Mouse (Mus musculus) myocyte (in vitro differentiated cells): Measurements from ENCODE around the gene Prr12. TPM values are rescaled to one million over a fixed set of nuclear protein-coding genes. Genes with fewer than 3 reads are reported as not detected.

Experiments
- H3K27me3 ChIP-seq: one replicate; pipeline ENCODE4 v1.6.1; 2011; ENCODE audit not compliant: control insufficient read depth, insufficient read depth, insufficient read length
- H3K36me3 ChIP-seq: one replicate; pipeline ENCODE4 v1.6.1; 2011; ENCODE audit not compliant: control insufficient read depth, insufficient read depth
- H3K4me2 ChIP-seq: one replicate; pipeline ENCODE4 v1.6.1; 2011; ENCODE audit warnings: low read depth, control low read depth
- H3K4me3 ChIP-seq: one replicate; pipeline ENCODE4 v1.5.1; 2011; ENCODE audit warnings: mild to moderate bottlenecking, control low read depth, moderate library complexity
- H3K79me2 ChIP-seq: one replicate; pipeline ENCODE4 v1.6.1; 2011; ENCODE audit not compliant: control insufficient read depth, insufficient read depth
- H3ac ChIP-seq: one replicate; pipeline ENCODE4 v1.6.1; 2011; ENCODE audit not compliant: control insufficient read depth, insufficient read length
- CEBPB ChIP-seq: IDR thresholded peaks from 2 replicates; pipeline ENCODE4 v1.6.1; 2011; ENCODE audit warnings: mild to moderate bottlenecking, moderate library complexity; ENCODE audit not compliant: poor library complexity, insufficient read depth, severe bottlenecking
- E2F4 ChIP-seq: IDR thresholded peaks from one replicate; pipeline ENCODE4 v1.6.1; 2011; ENCODE audit warnings: mild to moderate bottlenecking, control low read depth, moderate library complexity; ENCODE audit not compliant: insufficient read depth
- MAX ChIP-seq: IDR thresholded peaks from one replicate; pipeline ENCODE4 v1.6.1; 2011; ENCODE audit warnings: low read depth, mild to moderate bottlenecking, control low read depth
- MYOD1 ChIP-seq, 3 experiments: IDR thresholded peaks; one replicate each; pipeline ENCODE4 v1.6.1; 2011; ENCODE audit warnings: control low read depth in 2 of 3, low read depth in 2 of 3, mild to moderate bottlenecking in 2 of 3, moderate library complexity in 1 of 3; ENCODE audit not compliant: insufficient read length in 2 of 3, control insufficient read depth in 1 of 3
- MYOG ChIP-seq, 3 experiments: IDR thresholded peaks; one replicate each; pipeline ENCODE4 v1.6.1; 2011; ENCODE audit warnings: control low read depth in 2 of 3, low read depth in 2 of 3, mild to moderate bottlenecking in 2 of 3; ENCODE audit not compliant: insufficient read length in 2 of 3, control insufficient read depth in 1 of 3, insufficient read depth in 1 of 3
- POLR2A ChIP-seq: IDR thresholded peaks from one replicate; pipeline ENCODE4 v1.6.1; 2011; ENCODE audit warnings: low read depth, mild to moderate bottlenecking, control low read depth, moderate library complexity; ENCODE audit not compliant: insufficient read length
- POLR2AphosphoS2 ChIP-seq: IDR thresholded peaks from one replicate; pipeline ENCODE4 v1.6.1; 2011; ENCODE audit warnings: low read depth, control low read depth; ENCODE audit not compliant: insufficient read length
- REST ChIP-seq: IDR thresholded peaks from one replicate; pipeline ENCODE4 v1.6.1; 2011; ENCODE audit warnings: mild to moderate bottlenecking, control low read depth, moderate library complexity; ENCODE audit not compliant: insufficient read depth, insufficient read length
- SRF ChIP-seq: IDR thresholded peaks from one replicate; pipeline ENCODE4 v1.6.1; 2011; ENCODE audit warnings: low read depth; ENCODE audit not compliant: control insufficient read depth, insufficient read length
- TCF12 ChIP-seq: IDR thresholded peaks from one replicate; pipeline ENCODE4 v1.6.1; 2011; ENCODE audit warnings: mild to moderate bottlenecking, control low read depth; ENCODE audit not compliant: poor library complexity, insufficient read depth, severe bottlenecking
- TCF3 ChIP-seq: IDR thresholded peaks from one replicate; pipeline ENCODE4 v1.6.1; 2011; ENCODE audit warnings: low read depth, control low read depth; ENCODE audit not compliant: insufficient read length
- USF1 ChIP-seq: IDR thresholded peaks from one replicate; pipeline ENCODE4 v1.6.1; 2011; ENCODE audit warnings: low read depth, mild to moderate bottlenecking, control low read depth, moderate library complexity
- polyA plus RNA-seq: library from polyadenylated mRNA; unstranded; fragments of >200 nt; fragmentation: generic; extraction: Trizol; gene quantifications from one replicate; pipeline ENCODE4 v1.2.1, GENCODE M21; 2012; ENCODE audit warnings: missing spikeins

Gene Prr12
- polyA plus RNA-seq, 1 experiment, result 10.2 TPM

DNA sequence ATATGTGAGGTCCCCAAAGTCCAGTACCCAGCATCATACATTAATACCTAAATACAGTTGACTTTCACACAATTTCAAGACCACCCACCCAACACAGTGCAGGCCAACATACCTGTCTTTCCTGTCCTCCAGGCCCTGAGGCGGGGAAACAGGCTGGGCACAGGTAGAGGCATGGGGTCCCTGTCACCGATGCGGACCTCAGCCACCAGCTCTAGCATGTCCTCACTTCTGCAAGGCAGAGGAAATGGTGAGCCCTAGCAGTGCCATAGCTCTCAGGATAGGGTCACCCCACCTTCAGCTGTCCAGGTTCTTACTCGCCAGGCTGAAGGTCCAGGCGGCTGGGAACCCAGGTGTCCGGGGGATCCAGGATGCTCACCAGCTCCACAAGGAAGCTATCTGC, 40.7 kb downstream of the Prr12 start:
- TF ChIP-seq CEBPB, result no peak
- TF ChIP-seq POLR2A, result no peak
- TF ChIP-seq USF1, result no peak
- no peak for TF ChIP-seq MYOG (IDR thresholded peaks at IDR 0.05; ENCODE audit: control insufficient read depth in 1 of 3, insufficient read depth in 1 of 3, insufficient read length in 2 of 3, low read depth in 2 of 3)
- no peak for TF ChIP-seq POLR2AphosphoS2
- TF ChIP-seq REST, result no peak
- TF ChIP-seq SRF, result no peak
- no peak for TF ChIP-seq TCF12
- no peak for TF ChIP-seq MYOD1 (IDR thresholded peaks at IDR 0.05; ENCODE audit: control insufficient read depth in 1 of 3, insufficient read length in 2 of 3, low read depth in 2 of 3)
- no peak for TF ChIP-seq E2F4
- TF ChIP-seq MAX, result no peak
- TF ChIP-seq TCF3, result no peak
- H3K4me3 ChIP-seq, result no peak overlapping the region
- peaks cover 40% of the 10 kb centered on the region for H3K79me2 ChIP-seq
- H3K36me3 ChIP-seq, result peaks cover 16% of the 10 kb centered on the region
- H3ac ChIP-seq, result no peak overlapping the region
- no peak overlapping the region for H3K4me2 ChIP-seq
- no peaks in the 10 kb centered on the region for H3K27me3 ChIP-seq

DNA sequence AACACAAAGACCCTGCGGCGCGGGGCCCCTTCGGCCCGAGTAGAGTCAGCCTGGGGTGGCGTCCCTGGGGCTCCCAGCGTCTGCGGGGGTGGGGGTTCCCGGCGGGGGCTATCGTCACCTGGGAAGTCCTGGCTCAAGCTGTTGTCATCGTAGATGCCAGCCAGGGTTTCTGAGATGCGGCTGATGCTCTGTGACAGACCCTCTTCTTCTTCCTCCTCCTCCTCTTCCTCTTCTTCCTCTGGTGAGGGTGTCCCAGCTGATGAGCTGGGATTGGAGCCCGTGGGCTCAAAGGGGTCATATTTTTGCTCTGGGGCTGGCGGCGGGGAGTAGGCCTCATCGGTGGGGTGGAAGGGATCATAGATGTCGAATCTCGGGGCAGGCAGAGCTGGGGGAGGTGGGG, 44.3 kb downstream of the Prr12 start:
- Histone ChIP-seq H3ac (no peak overlapping the region), H3K4me2 (no peak overlapping the region), H3K79me2 (peaks cover 19% of the 10 kb centered on the region), H3K36me3 (peaks cover 16% of the 10 kb centered on the region), H3K27me3 (no peaks in the 10 kb centered on the region), H3K4me3 (no peak overlapping the region)
- TF ChIP-seq REST, result no peak
- no peak for TF ChIP-seq POLR2A
- no peak for TF ChIP-seq MYOG (IDR thresholded peaks at IDR 0.05; ENCODE audit: control insufficient read depth in 1 of 3, insufficient read depth in 1 of 3, insufficient read length in 2 of 3, low read depth in 2 of 3)
- TF ChIP-seq TCF12, result no peak
- no peak for TF ChIP-seq SRF

DNA sequence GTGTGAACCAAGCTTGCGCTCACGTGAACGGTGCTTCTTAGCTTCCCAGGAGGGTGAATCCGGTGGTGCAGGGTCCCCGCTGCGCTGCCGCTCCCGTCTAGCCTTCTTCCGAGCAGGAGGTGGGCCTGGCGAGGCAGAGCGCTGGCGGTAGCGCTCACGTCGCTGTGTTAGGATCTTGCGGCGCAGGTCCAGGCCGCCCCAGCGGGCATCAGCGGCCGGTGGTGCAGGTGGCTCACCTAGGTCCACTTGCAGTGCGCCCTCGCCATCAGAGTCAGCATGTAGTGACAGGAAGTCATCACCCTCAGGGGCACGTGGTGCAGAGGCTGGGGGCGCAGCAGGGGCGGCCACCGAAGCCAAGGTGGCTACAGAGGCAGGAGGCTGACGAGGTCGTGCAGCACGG, 44.8 kb downstream of the Prr12 start:
- no peak overlapping the region for H3ac ChIP-seq
- H3K79me2 ChIP-seq, result peaks cover 19% of the 10 kb centered on the region
- no peak overlapping the region for H3K4me2 ChIP-seq
- no peaks in the 10 kb centered on the region for H3K27me3 ChIP-seq
- no peak overlapping the region for H3K4me3 ChIP-seq
- peaks cover 16% of the 10 kb centered on the region for H3K36me3 ChIP-seq
- TF ChIP-seq CEBPB (no peak), POLR2A (no peak), POLR2AphosphoS2 (no peak), E2F4 (no peak), TCF12 (no peak), TCF3 (no peak), REST (no peak), MAX (no peak), MYOD1 (IDR thresholded peaks at IDR 0.05; ENCODE audit: control insufficient read depth in 1 of 3, insufficient read length in 2 of 3, low read depth in 2 of 3) (no peak)

DNA sequence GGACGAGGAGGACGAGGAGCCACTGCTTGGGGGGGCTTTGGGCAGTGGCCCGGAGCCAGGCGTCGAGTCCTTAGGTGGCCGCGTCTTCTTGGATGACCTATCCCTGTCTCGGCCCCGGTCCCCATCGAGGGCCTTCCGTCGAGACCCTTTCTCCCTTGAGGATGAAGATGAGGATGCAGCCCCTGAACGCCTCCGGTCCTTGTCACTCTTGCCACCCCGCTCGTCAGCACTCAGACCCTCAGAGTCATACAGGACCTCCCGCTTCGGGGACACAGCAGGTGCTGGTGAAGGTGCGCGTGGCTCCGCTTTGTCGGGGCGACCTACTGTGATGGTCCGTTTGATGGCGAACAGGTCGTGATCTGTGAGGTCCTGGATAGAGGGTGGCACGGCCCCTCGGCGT, 45.5 kb downstream of the Prr12 start:
- H3ac ChIP-seq, result no peak overlapping the region
- peaks cover 15% of the 10 kb centered on the region for H3K36me3 ChIP-seq
- peaks cover 19% of the 10 kb centered on the region for H3K79me2 ChIP-seq
- no peak overlapping the region for H3K4me2 ChIP-seq
- H3K4me3 ChIP-seq, result no peak overlapping the region
- no peak for TF ChIP-seq E2F4
- no peak for TF ChIP-seq CEBPB
- TF ChIP-seq TCF12, result no peak
- TF ChIP-seq MAX, result no peak
- H3K27me3 ChIP-seq, result no peaks in the 10 kb centered on the region

DNA sequence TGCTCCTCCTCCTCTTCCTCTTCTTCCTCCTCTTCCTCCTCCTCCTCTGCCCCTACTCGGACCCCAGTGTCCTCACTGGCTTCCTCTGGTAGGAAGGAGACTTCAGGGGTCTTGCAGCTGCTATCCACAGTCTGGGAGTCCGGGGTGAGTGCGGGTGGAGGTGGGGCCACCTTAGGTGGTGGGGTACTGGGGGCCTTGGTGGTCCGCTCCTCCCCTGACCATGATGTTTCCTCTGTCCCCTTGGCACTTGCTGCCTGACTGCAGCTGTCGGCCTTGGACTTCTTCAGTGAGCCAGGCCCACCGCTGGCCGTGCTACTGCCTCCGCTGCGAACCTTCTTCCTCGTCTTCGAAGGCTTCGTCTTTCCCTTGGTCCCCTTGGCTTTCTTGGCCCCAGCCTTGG, 46.2 kb downstream of the Prr12 start:
- TF ChIP-seq TCF3 (no peak), MYOD1 (IDR thresholded peaks at IDR 0.05; ENCODE audit: control insufficient read depth in 1 of 3, insufficient read length in 2 of 3, low read depth in 2 of 3) (no peak), CEBPB (no peak), USF1 (no peak), POLR2A (no peak), POLR2AphosphoS2 (no peak), E2F4 (no peak), TCF12 (no peak), SRF (no peak), MYOG (IDR thresholded peaks at IDR 0.05; ENCODE audit: control insufficient read depth in 1 of 3, insufficient read depth in 1 of 3, insufficient read length in 2 of 3, low read depth in 2 of 3) (no peak), REST (no peak), MAX (no peak)
- Histone ChIP-seq H3K79me2 (peaks cover 18% of the 10 kb centered on the region), H3K36me3 (peaks cover 9% of the 10 kb centered on the region), H3K4me2 (no peak overlapping the region), H3ac (no peak overlapping the region), H3K27me3 (no peaks in the 10 kb centered on the region), H3K4me3 (no peak overlapping the region)
